Mouse (Mus musculus) hindlimb bud, embryonic 11.5 days (tissue): ENCODE data around the gene Gm10271.

ENCODE experiments used
- DNase-seq: peaks from one replicate; pipeline ENCODE4 v3.0.0-alpha.2; 2012; ENCODE audit warnings: low read depth, low spot score; ENCODE audit errors: extremely low spot score

Gm10271 gene

GRCm38 (mm10) chr10:116972509-116972908, at the start of gene Gm10271:
TSS of gene Gm10271 (minus strand) at chr10:116972609.
- DNase-seq, result no peak

GRCm38 (mm10) chr10:117021020-117021754, 48.8 kb upstream of the Gm10271 start:
- DNase-seq, result peak; percentile 58

- DNase-seq, result no peak
Measured at GRCm38 (mm10) chr10:117018281-117018840, 46.0 kb upstream of the Gm10271 start.

- DNase-seq, result no peak
Measured at GRCm38 (mm10) chr10:117014565-117014964, 42.2 kb upstream of the Gm10271 start.

- no peak for DNase-seq
Measured at GRCm38 (mm10) chr10:117013689-117014390, 41.4 kb upstream of the Gm10271 start.

GRCm38 (mm10) chr10:117011047-117011446, 38.6 kb upstream of the Gm10271 start:
- DNase-seq, result no peak

- no peak for DNase-seq
Measured at GRCm38 (mm10) chr10:117009691-117010090, 37.3 kb upstream of the Gm10271 start.

GRCm38 (mm10) chr10:117005707-117006464, 33.5 kb upstream of the Gm10271 start:
- no peak for DNase-seq

- no peak for DNase-seq
Measured at GRCm38 (mm10) chr10:117004695-117005094, 32.3 kb upstream of the Gm10271 start.

- DNase-seq, result no peak
Measured at GRCm38 (mm10) chr10:117000975-117001374, 28.6 kb upstream of the Gm10271 start.

- no peak for DNase-seq
Measured at GRCm38 (mm10) chr10:116998716-116999455, 26.5 kb upstream of the Gm10271 start.

GRCm38 (mm10) chr10:116996236-116996600, 23.8 kb upstream of the Gm10271 start:
- no peak for DNase-seq

- no peak for DNase-seq
Measured at GRCm38 (mm10) chr10:116995584-116996235, 23.3 kb upstream of the Gm10271 start.

GRCm38 (mm10) chr10:116995162-116995561, 22.8 kb upstream of the Gm10271 start:
- DNase-seq, result no peak

- DNase-seq, result no peak
Measured at GRCm38 (mm10) chr10:116993971-116994370, 21.6 kb upstream of the Gm10271 start.

- DNase-seq, result no peak
Measured at GRCm38 (mm10) chr10:116986264-116987082, 14.1 kb upstream of the Gm10271 start, which contains the start of gene Best3. TSS of gene Best3 (plus strand) at chr10:116986314.

GRCm38 (mm10) chr10:116984836-116985235, 12.4 kb upstream of the Gm10271 start:
- no peak for DNase-seq

GRCm38 (mm10) chr10:116982526-116982925, 10.1 kb upstream of the Gm10271 start:
- no peak for DNase-seq

GRCm38 (mm10) chr10:116980888-116981287, 8.5 kb upstream of the Gm10271 start:
- peak; percentile 22 for DNase-seq
